ENCODE assay signal across 26 mouse cellular contexts in genomic region chr11:5042645-5043381, GRCm38 (mm10). TPM values are rescaled to one million over a fixed set of nuclear protein-coding genes. Genes with fewer than 3 reads are reported as not detected.
DNase-seq lines count a peak whose midpoint lies in the region; ATAC-seq and TF ChIP-seq lines count a peak whose summit lies in the region.
"Had no signal": no experiment of that assay in that cellular context is flagged by ENCODE, and none has a peak within 500 bp of the region (broad histone marks: within the 10 kb centered on the region; RNA-seq: fewer than 3 reads in every experiment).

No protein-coding gene starts in this region.

- 0 out of 2 replicates have a peak, but pooled peaks have one; percentile 15 for ATAC-seq in liver, postnatal 0 days
- no peak for ATAC-seq in monocyte, adult 5-6 weeks (replicated peaks; ENCODE audit: insufficient number of reproducible peaks, low FRiP score, low TSS enrichment, poor library complexity, severe bottlenecking)
- ATAC-seq: hindbrain, embryonic 16.5 days; intestine, embryonic 16.5 days; midbrain, embryonic 13.5 days had no signal

- TF ChIP-seq EP300 in liver, postnatal 0 days (IDR thresholded peaks at IDR 0.05; ENCODE audit: low read depth), result no peak

- WGBS in liver, postnatal 0 days (ENCODE audit: insufficient replicate concordance), result 68% methylated on average over 8 of the region's 8 CpGs
- WGBS in cerebellum, adult 2 months, result 39% methylated on average over 8 of the region's 8 CpGs

- no peak for TF ChIP-seq CTCF in liver, postnatal 0 days (IDR thresholded peaks at IDR 0.05; ENCODE audit: low read depth)
- no peak for TF ChIP-seq CTCF in cerebellum, adult 2 months (IDR thresholded peaks at IDR 0.05; ENCODE audit: borderline replicate concordance, insufficient read depth, low read depth, low read length)

- no peaks in the 10 kb centered on the region for H3K27me3 ChIP-seq in liver, postnatal 0 days (ENCODE audit: insufficient read depth, low read length)
- no peaks in the 10 kb centered on the region for H3K27me3 ChIP-seq in cerebellum, adult 2 months (ENCODE audit: control insufficient read depth, insufficient read depth, low read length)
- H3K27me3 ChIP-seq: forebrain, embryonic 12.5 days; megakaryocyte, embryonic 14.5 days; midbrain, embryonic 13.5 days had no signal

- no peak overlapping the region for H3K9ac ChIP-seq in liver, postnatal 0 days (replicated peaks)
- H3K9ac ChIP-seq: embryonic facial prominence, embryonic 12.5 days; forebrain, embryonic 12.5 days; midbrain, embryonic 13.5 days had no signal

- H3K4me2 ChIP-seq in liver, postnatal 0 days (ENCODE audit: low read depth, low read length), result no peak overlapping the region
- H3K4me2 ChIP-seq: embryonic facial prominence, embryonic 12.5 days; forebrain, embryonic 12.5 days; heart, embryonic 11.5 days; liver, embryonic 11.5 days; midbrain, embryonic 13.5 days had no signal

- peaks cover 34% of the 10 kb centered on the region for H3K36me3 ChIP-seq in liver, postnatal 0 days (replicated peaks; ENCODE audit: insufficient read depth, low read length)

- DNase-seq in liver, postnatal 0 days, result no peak
- DNase-seq in liver, result no peak
- DNase-seq in cerebellum, adult 2 months, result peak; percentile 49 to 68
- peak; percentile 47 for DNase-seq in cerebellum, postnatal 36 days
- DNase-seq in yolk sac, embryonic 10.5 days (ENCODE audit: low spot score), result no peak
- no peak for DNase-seq in layer of hippocampus, adult 9-10 months (ENCODE audit: low spot score)
- DNase-seq: adrenal gland, postnatal 14 days; heart, adult 11 months; heart, postnatal 10 days; kidney, adult 9 months; kidney, postnatal 36 days; lung, adult 18-20 months; lung, postnatal 10 days; thymus, adult 2 months had no signal

- H3K27ac ChIP-seq in liver, postnatal 0 days (ENCODE audit: low read depth), result no peak overlapping the region
- peak overlapping the region; percentile 34; the same call in 1 of the 2 replicates for H3K27ac ChIP-seq in cerebellum, adult 2 months (ENCODE audit: insufficient read depth, low read length)
- H3K27ac ChIP-seq: forebrain, embryonic 12.5 days; hindbrain, embryonic 10.5 days; midbrain, embryonic 13.5 days; stomach, postnatal 0 days had no signal

- TF ChIP-seq POLR2A in cerebellum, adult 2 months (IDR thresholded peaks at IDR 0.05; ENCODE audit: borderline replicate concordance, insufficient read depth, low read length), result no peak

- H3K9me3 ChIP-seq in liver, postnatal 0 days (ENCODE audit: low read length), result no peaks in the 10 kb centered on the region
- H3K9me3 ChIP-seq: embryonic facial prominence, embryonic 12.5 days; forebrain, embryonic 12.5 days; hindbrain, embryonic 10.5 days; megakaryocyte, embryonic 14.5 days; midbrain, embryonic 13.5 days had no signal

- H3K4me3 ChIP-seq in liver, postnatal 0 days (ENCODE audit: low read depth, low read length), result no peak overlapping the region
- no peak overlapping the region for H3K4me3 ChIP-seq in cerebellum, adult 2 months (replicated peaks; ENCODE audit: insufficient read depth, low read depth, low read length)
- H3K4me3 ChIP-seq: embryonic facial prominence, embryonic 12.5 days; forebrain, embryonic 12.5 days; hindbrain, embryonic 10.5 days; megakaryocyte, embryonic 14.5 days; midbrain, embryonic 13.5 days had no signal

- no peaks in the 10 kb centered on the region for H3K4me1 ChIP-seq in liver, postnatal 0 days (ENCODE audit: insufficient read depth)
- H3K4me1 ChIP-seq in cerebellum, adult 2 months (ENCODE audit: control insufficient read depth, insufficient read depth, low read length), result peaks cover 48% of the 10 kb centered on the region
- H3K4me1 ChIP-seq: forebrain, embryonic 12.5 days; midbrain, embryonic 13.5 days had no signal

RNA-seq across cellular contexts. Expression of gene Rasl10a, which starts 15.1 kb away (rescaled TPM):
- 0.58 and 0.66 TPM in 2 replicates for polyA plus RNA-seq in liver, postnatal 0 days (2015; fragmentation: Nextera tagmentation; extraction: Ambion mirVana)
- polyA plus RNA-seq in cerebellum, adult 2 months (2012; rRNA removed), result 2.3 and 2.9 TPM in 2 replicates
- total RNA-seq in monocyte, adult 5-6 weeks (2017), result 0.58 TPM in 1 of 3 replicates, not detected in the others
- total RNA-seq: gastrocnemius, adult 8-10 months had no signal

RNA-seq across cellular contexts. Expression of gene Gas2l1, which starts 22.3 kb away (rescaled TPM):
- polyA plus RNA-seq in liver, postnatal 0 days (2015; fragmentation: Nextera tagmentation; extraction: Ambion mirVana), result 14.9 TPM in 2 replicates
- 52.2 and 57.4 TPM in 2 replicates for polyA plus RNA-seq in cerebellum, adult 2 months (2012; rRNA removed)
- total RNA-seq in monocyte, adult 5-6 weeks (2017), result 1.2 to 13.9 TPM (median 3.2 TPM) in 3 replicates

RNA-seq across cellular contexts. Expression of gene Rhbdd3, which starts 55.9 kb away (rescaled TPM):
- 14.4 and 14.9 TPM in 2 replicates for polyA plus RNA-seq in liver, postnatal 0 days (2015; fragmentation: Nextera tagmentation; extraction: Ambion mirVana)
- 27.6 and 29.5 TPM in 2 replicates for polyA plus RNA-seq in cerebellum, adult 2 months (2012; rRNA removed)
- 1.6 to 13.7 TPM (median 9.1 TPM) in 3 replicates for total RNA-seq in monocyte, adult 5-6 weeks (2017)

RNA-seq across cellular contexts. Expression of gene Ap1b1, which starts 56.2 kb away (rescaled TPM):
- 40.7 and 46.3 TPM in 2 replicates for polyA plus RNA-seq in liver, postnatal 0 days (2015; fragmentation: Nextera tagmentation; extraction: Ambion mirVana)
- 180 and 181 TPM in 2 replicates for polyA plus RNA-seq in cerebellum, adult 2 months (2012; rRNA removed)
- total RNA-seq in monocyte, adult 5-6 weeks (2017), result 22.9 to 57.1 TPM (median 40.8 TPM) in 3 replicates

RNA-seq across cellular contexts. Expression of gene Ewsr1, which starts 56.3 kb away (rescaled TPM):
- polyA plus RNA-seq in liver, postnatal 0 days (2015; fragmentation: Nextera tagmentation; extraction: Ambion mirVana), result 146 and 157 TPM in 2 replicates
- polyA plus RNA-seq in cerebellum, adult 2 months (2012; rRNA removed), result 412 and 449 TPM in 2 replicates
- 492 to 570 TPM (median 517 TPM) in 3 replicates for total RNA-seq in monocyte, adult 5-6 weeks (2017)

Comparison
In these comparisons a context has a peak if more than half of its experiments do, and no peak if none do; other contexts are left out.
1. DNase-seq: peak in cerebellum, adult 2 months (2 of 2) and cerebellum, postnatal 36 days (2 of 2); none in liver, postnatal 0 days (single experiment), liver (single experiment), yolk sac, embryonic 10.5 days (single experiment) and layer of hippocampus, adult 9-10 months (single experiment).